Mouse (Mus musculus) midbrain, embryonic 11.5 days (tissue): ENCODE results near the gene Kazald1. TPM values are rescaled to one million over a fixed set of nuclear protein-coding genes. Genes with fewer than 3 reads are reported as not detected.

Experiments
- ATAC-seq: fragments of 200-750 bp; cut with Nextera tagmentation; 2 replicates; pipeline ENCODE4 v1.8.0; 2017; ENCODE audit warnings: moderate TSS enrichment, moderate library complexity; ENCODE audit not compliant: low FRiP score
- DNase-seq: peaks from one replicate; pipeline ENCODE4 v3.0.0; 2015; ENCODE audit warnings: low spot score; ENCODE audit errors: missing footprints
- H3K27ac ChIP-seq: fragments of 300-500 bp; sonication (generic); 2 replicates; pipeline ENCODE4 v1.5.1; 2014; ENCODE audit warnings: low read depth, low read length
- H3K27me3 ChIP-seq: fragments of 300-500 bp; sonication (generic); 2 replicates; pipeline ENCODE4 v1.6.1; 2014; ENCODE audit warnings: mild to moderate bottlenecking, low read length, moderate library complexity, mixed read lengths; ENCODE audit not compliant: control insufficient read depth, insufficient read depth
- H3K36me3 ChIP-seq: fragments of 300-500 bp; sonication (generic); 2 replicates; pipeline ENCODE4 v1.6.1; 2014; ENCODE audit warnings: mild to moderate bottlenecking, low read length, moderate library complexity, mixed read lengths; ENCODE audit not compliant: control insufficient read depth, insufficient read depth
- H3K4me1 ChIP-seq: fragments of 300-500 bp; sonication (generic); 2 replicates; pipeline ENCODE4 v1.6.1; 2014; ENCODE audit warnings: low read length; ENCODE audit not compliant: control insufficient read depth, insufficient read depth
- H3K4me2 ChIP-seq: fragments of 300-500 bp; sonication (generic); 2 replicates; pipeline ENCODE4 v1.6.1; 2014; ENCODE audit warnings: mild to moderate bottlenecking, moderate library complexity
- H3K4me3 ChIP-seq: fragments of 300-500 bp; sonication (generic); 2 replicates; pipeline ENCODE4 v1.5.1; 2014; ENCODE audit warnings: low read depth, low read length
- H3K9ac ChIP-seq: fragments of 300-500 bp; sonication (generic); 2 replicates; pipeline ENCODE4 v1.6.1; 2014; ENCODE audit warnings: low read length
- H3K9me3 ChIP-seq: fragments of 300-500 bp; sonication (generic); 2 replicates; pipeline ENCODE4 v1.6.1; 2016; ENCODE audit warnings: low read length; ENCODE audit not compliant: control insufficient read depth
- WGBS: fragments of 180-500 bp; shearing (Covaris S2); extraction: QIAGEN DNeasy Blood & Tissue Kit; methylation state at CpG from one replicate; pipeline ENCODE4 v1.1.7; 2014; 5-methylcytosine and 5-hydroxymethylcytosine counted together
- polyA plus RNA-seq: library from polyadenylated mRNA; unstranded; fragments of >200 nt; fragmentation: Nextera tagmentation; extraction: Ambion mirVana; gene quantifications from 2 replicates; pipeline ENCODE4 v1.2.1, GENCODE M21; 2014

The Kazald1 gene
- polyA plus RNA-seq, 1 experiment from 2014 or later, result 0.38 TPM

DNA sequence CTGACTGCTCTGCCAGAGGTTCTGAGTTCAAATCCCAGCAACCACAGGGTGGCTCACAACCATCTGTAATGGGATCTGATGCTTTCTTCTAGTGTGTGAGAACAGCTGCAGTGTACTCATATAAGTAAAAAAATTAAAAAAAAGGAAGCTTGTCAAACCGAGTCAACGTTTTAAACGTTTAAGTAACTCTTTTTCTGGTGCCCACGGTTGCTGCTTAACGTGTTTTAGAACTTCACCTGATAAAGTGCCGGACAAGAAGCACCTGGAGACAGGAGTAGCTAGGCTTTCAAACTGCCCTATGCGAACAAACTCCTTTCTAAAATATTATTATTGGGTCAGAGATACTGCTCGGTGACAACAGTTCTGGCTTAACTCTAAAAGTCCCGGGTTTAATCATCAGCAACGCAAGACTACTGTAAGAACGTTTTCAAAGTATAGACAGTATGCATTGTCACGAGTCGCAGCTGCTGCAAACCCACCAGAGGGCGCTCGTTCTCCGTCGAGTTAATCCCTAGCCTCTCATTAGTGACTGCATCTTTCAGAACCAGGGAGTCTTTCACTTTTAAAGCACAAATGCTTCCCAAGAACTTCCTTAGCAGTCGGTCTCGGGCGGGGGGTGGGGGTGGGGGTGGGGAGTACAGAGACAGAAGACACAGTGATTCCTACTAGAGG, 1.0 kb upstream of the Kazald1 start:
- H3K4me1 ChIP-seq, result peaks cover 13% of the 10 kb centered on the region
- peak overlapping the region; percentile 70 for H3K4me2 ChIP-seq
- H3K27ac ChIP-seq, result 0 out of 2 replicates have a peak overlapping the region, but pooled peaks have one; percentile 15
- peak overlapping the region; percentile 77 for H3K9ac ChIP-seq
- no peaks in the 10 kb centered on the region for H3K9me3 ChIP-seq
- DNase-seq, result peak; percentile 94
- ATAC-seq, result peak; percentile 39; the same call in 1 of the 2 replicates
- H3K36me3 ChIP-seq, result no peaks in the 10 kb centered on the region
- 7% methylated on average over 20 of the region's 20 CpGs for WGBS
- peaks cover 37% of the 10 kb centered on the region for H3K27me3 ChIP-seq
- peak overlapping the region; percentile 54 for H3K4me3 ChIP-seq

DNA sequence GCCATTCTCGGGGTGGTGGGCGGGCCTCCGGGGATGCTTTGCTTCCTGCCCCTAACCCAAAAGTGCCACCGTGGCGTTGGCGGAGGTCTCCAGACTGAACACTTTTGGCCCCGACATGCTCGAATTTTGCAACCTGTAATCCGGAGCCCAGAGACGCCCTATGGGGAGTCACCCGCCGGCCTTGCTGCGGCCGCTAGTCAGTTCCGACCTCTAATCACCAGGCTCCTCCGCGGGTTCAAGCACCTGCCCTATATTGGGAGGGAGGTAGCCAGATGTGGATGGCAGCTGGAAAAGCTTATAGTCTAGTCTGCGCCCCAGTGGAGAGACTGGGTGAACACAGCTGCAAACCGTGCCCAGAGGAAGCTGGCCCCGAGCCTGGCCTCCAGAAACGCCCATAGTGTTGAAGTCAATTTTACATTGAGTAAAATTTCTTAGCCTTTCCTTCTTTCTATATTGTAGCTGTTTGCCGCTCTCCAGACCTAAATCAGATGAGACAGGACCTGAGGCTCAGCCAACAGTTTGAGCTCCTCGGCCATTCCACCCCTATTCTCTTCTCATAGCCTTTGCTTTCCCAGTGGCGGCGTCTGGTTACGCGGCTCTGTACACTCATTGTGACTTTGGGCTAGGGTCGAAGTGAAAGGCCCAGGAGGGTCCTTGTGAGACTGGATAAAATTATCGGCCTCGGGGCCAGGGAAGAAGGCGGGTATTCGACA, 438 bp downstream of the Kazald1 start:
- DNase-seq (peak; percentile 93), ATAC-seq (peak; percentile 56)
- Histone ChIP-seq H3K27ac (no peak overlapping the region), H3K4me2 (peak overlapping the region; percentile 70), H3K27me3 (peaks cover 52% of the 10 kb centered on the region), H3K4me1 (peaks cover 26% of the 10 kb centered on the region), H3K36me3 (no peaks in the 10 kb centered on the region), H3K9me3 (no peaks in the 10 kb centered on the region), H3K4me3 (peak overlapping the region; percentile 54), H3K9ac (0 out of 2 replicates have a peak overlapping the region, but pooled peaks have one; percentile 17)
- under 1% methylated on average over 32 of the region's 32 CpGs for WGBS

DNA sequence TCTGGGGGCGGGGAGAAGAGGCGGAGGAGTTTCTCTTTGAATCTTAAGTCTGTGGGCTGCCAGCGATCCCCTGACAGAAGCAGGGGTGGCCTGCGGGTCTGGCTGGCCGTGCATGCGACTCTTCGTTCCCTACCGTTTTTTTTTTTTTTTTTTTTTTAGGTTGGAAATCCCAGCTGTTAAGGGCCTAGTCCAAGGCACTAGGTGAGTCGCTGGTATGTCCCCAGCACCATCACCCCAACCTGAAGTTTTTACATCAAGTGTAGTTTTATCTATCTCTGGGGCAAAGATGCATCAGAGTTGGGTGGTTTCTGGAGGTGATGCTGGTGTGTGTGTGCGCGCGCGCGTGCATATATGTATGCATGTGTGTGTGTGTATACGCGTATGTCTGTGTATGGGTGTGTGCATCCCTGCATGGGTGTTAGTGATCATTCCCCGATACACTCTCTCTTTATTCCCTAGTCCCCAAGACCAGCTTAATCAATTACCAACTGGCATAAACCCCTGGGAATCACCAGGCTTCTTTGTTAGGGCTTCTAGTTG, 1.1 kb downstream of the Kazald1 start:
- DNase-seq, result no peak

DNA sequence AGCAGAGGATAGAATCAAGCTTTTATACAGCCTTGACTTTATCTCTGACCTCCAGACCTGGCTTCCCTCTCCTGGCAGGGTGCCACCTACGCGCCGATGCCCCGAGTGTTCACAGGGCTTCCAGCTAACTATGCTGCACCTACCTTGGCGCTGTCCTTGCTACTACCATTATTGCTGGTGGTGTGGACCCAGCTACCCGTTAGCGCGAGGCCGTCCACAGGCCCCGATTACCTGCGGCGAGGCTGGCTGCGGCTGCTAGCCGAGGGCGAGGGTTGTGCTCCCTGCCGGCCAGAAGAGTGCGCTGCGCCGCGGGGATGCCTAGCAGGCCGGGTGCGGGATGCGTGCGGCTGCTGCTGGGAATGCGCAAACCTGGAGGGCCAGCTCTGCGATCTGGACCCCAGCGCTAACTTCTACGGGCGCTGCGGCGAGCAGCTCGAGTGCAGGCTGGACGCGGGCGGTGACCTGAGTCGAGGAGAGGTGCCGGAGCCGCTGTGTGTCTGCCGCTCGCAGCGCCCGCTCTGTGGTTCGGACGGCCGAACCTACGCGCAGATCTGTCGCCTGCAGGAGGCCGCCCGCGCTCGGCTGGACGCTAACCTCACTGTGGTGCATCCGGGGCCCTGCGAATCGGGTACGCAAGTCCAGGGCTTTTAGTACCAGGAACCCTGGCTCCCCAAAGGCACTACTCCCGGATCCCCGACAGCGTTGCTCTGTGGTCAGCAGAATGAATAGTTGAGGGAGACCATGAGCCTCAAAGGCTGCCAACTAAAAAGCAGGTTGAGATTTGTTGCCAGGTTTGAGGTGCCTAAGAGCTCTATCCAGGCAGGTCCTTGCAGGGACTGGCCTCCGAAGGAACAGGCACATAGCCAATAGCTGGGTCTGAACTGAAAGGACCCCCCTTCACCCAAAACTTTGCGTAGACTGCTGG, 1.8 kb downstream of the Kazald1 start:
- Histone ChIP-seq H3K4me2 (peak overlapping the region; percentile 47), H3K36me3 (no peaks in the 10 kb centered on the region), H3K9ac (no peak overlapping the region), H3K27ac (no peak overlapping the region), H3K27me3 (peaks cover 60% of the 10 kb centered on the region), H3K4me1 (peaks cover 31% of the 10 kb centered on the region), H3K9me3 (no peaks in the 10 kb centered on the region), H3K4me3 (peak overlapping the region; percentile 23)
- ATAC-seq (no peak), DNase-seq (peak; percentile 95)
- WGBS, result under 1% methylated on average over 62 of the region's 62 CpGs

More for the DNA sequence above, 1.1 kb downstream of the Kazald1 start:
- Histone ChIP-seq H3K36me3 (no peaks in the 10 kb centered on the region), H3K9me3 (no peaks in the 10 kb centered on the region), H3K27ac (no peak overlapping the region), H3K4me1 (peaks cover 31% of the 10 kb centered on the region), H3K9ac (no peak overlapping the region), H3K4me2 (peak overlapping the region; percentile 70), H3K4me3 (no peak overlapping the region), H3K27me3 (peaks cover 58% of the 10 kb centered on the region)
- no peak for ATAC-seq
- 7% methylated on average over 17 of the region's 17 CpGs for WGBS

DNA sequence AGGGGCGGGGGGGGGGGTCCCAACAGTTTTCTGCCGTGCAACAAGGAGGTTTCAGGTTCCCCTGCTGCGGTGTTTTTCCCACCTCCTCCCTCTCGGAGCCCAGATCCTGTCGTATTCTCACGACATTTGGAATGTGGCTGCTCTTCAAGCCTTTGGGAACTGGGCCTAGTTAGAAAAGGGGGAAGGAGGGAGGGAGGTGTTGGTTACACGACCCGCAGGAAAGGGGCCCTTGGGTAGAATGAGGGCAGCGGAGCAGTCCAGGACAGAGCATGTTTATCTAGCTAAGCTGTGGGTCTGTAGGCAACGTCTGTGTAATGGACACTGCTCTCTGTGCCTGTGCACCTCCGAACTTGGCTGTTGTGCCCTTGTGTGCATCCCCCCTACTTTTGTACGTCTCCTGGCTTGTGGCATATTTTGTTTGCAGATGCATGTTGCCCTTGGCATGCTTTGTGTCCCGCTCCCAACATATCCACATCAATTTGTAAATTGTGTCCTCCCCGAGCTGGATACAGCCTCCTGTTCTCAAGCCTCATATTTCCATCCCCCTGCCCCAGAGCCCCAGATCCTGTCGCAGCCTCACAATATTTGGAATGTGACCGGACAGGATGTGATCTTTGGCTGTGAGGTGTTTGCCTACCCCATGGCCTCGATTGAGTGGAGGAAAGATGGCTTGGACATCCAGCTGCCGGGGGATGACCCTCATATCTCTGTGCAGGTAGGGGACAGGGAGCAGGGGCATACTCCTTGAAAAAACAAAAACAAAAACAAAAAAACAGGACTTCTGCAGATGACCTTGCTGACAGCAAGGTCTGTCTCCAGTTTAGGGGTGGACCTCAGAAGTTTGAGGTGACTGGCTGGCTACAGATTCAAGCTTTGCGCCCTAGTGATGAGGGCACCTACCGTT, 3.0 kb downstream of the Kazald1 start:
- peaks cover 60% of the 10 kb centered on the region for H3K27me3 ChIP-seq
- H3K4me1 ChIP-seq, result peaks cover 31% of the 10 kb centered on the region
- no peak overlapping the region for H3K9ac ChIP-seq
- no peaks in the 10 kb centered on the region for H3K9me3 ChIP-seq
- DNase-seq (peak; percentile 88), ATAC-seq (no peak)
- H3K27ac ChIP-seq, result no peak overlapping the region
- no peak overlapping the region for H3K4me3 ChIP-seq
- 4% methylated on average over 20 of the region's 20 CpGs for WGBS
- H3K36me3 ChIP-seq, result no peaks in the 10 kb centered on the region
- H3K4me2 ChIP-seq, result no peak overlapping the region

DNA sequence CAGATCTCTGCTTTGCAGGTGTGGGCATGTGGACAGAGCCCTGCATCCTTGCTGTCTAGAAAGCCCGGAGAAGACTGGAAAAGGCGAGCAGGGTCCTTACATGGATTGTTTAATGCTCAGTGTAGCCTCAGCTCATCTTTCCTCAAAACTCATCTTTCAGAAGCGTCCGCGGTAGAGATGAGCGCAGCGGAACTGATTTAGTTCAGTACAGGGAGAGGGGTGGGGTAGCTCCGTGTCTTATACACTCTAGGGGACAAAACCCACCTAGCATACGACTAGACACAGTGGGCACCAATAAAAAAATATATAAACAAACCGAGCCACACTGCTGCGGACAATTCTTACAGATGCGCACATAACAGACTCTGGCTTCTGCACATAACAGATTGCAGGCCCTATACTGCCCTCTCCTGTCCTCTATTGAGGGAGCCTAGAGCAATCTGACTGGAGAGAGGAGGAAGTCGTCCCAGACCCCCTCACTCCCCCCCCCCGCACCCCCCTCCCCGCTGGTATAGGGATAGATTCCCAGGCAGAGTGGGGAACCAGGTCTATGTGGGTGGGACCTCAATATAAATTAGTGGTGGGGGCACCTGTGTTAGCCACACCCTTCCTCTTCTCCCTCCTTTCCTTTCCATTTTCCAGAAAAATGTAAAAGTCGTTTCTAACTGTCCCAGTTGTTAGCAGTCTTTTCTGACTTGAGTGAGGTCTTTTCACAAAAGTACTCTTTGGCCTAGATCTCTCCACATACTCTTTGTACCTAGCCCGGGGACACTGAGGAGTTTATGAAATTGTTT, 4.1 kb downstream of the Kazald1 start:
- peak overlapping the region; percentile 23; the same call in 1 of the 2 replicates for H3K4me3 ChIP-seq
- no peaks in the 10 kb centered on the region for H3K36me3 ChIP-seq
- no peak for ATAC-seq
- peaks cover 62% of the 10 kb centered on the region for H3K27me3 ChIP-seq
- H3K4me2 ChIP-seq, result peak overlapping the region; percentile 27
- DNase-seq, result peak; percentile 89
- no peak overlapping the region for H3K9ac ChIP-seq
- no peak overlapping the region for H3K27ac ChIP-seq
- WGBS, result 7% methylated on average over 16 of the region's 17 CpGs
- H3K9me3 ChIP-seq, result no peaks in the 10 kb centered on the region
- H3K4me1 ChIP-seq, result peaks cover 31% of the 10 kb centered on the region

DNA sequence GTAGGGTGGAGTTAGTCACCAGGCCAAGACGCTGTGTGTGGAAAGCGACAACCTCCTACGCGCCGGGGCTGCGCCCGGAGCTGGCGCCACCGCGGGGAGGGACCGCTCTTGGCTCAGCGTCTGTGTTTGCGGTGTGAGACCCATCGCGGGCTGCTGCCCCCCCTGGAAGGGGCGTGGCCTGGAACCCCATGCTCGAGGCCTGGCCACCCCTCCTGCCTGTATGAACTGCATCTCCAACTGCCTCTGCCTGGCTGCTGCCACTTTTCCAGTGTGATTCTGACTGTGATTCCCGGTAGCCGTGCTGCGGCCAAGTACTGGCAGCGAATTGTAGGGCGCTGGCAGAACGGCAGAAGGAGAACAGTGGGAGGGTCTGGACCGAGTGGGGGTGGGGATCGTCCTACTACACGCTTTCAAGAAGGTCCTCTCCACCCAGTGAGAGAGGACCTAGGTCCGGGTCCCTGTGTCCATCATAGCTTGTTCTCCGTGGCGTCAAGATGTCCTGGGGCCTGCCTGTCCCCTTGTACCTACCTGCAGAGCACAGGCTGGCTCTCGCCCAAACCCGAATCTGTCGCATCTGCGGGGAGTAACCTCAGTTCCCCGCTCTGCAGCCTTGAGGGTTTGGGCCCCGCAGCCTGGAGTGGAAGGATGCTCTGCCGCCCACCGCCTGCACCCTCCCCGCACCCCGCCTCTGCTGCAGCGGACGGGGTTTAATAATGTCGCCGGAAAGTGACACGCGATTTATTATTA, 4.9 kb downstream of the Kazald1 start:
- Histone ChIP-seq H3K4me1 (peaks cover 31% of the 10 kb centered on the region), H3K9ac (no peak overlapping the region), H3K4me3 (peak overlapping the region; percentile 23), H3K4me2 (peak overlapping the region; percentile 27), H3K27me3 (peaks cover 62% of the 10 kb centered on the region), H3K9me3 (no peaks in the 10 kb centered on the region), H3K36me3 (no peaks in the 10 kb centered on the region), H3K27ac (no peak overlapping the region)
- under 1% methylated on average over 45 of the region's 45 CpGs for WGBS
- ATAC-seq (no peak), DNase-seq (peak; percentile 93)
